In the genomic region with DNA sequence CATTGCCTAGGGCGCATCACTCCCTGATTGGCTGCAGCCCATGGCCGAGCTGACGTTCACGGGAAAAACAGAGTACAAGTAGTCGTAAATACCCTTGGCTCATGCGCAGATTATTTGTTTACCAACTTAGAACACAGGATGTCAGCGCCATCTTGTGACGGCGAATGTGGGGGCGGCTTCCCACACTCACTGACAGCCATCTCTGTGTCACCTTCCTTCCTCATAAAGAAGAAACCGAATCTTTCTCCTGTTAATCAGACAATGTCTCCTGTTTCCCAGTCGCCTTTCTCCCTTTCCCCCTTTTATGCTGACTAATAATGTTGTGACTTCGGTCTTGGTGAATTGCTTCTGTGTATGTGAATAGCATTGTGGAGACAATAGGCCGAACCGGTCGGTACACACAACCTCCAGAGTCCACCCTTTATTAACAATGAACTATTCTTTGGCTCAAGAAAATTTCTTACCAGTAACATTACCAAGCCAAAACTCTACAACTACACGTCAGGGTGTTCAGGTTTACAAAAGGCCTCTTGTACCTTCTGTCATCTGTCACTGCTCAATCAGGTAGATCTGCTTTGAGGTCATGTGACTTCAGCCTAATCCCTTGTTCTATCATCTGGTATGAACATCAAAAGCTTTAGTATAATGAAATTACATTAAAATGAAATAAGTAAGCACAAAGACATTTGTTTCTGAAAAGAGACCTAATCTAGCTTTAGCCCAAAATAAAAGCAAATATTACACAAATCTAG, we compare ENCODE assay signal across 8 mouse cellular contexts. TPM values are rescaled to one million over a fixed set of nuclear protein-coding genes. Genes with fewer than 3 reads are reported as not detected.
DNase-seq lines count a peak whose midpoint lies in the region; ATAC-seq lines count a peak whose summit lies in the region.

No protein-coding gene starts in this region.

- no peaks in the 10 kb centered on the region for H3K27me3 ChIP-seq in forebrain, embryonic 12.5 days
- H3K27me3 ChIP-seq in hindbrain, embryonic 14.5 days (ENCODE audit: control insufficient read depth, insufficient read depth, low read length), result no peaks in the 10 kb centered on the region
- no peaks in the 10 kb centered on the region for H3K27me3 ChIP-seq in limb, embryonic 12.5 days
- no peaks in the 10 kb centered on the region for H3K27me3 ChIP-seq in midbrain, embryonic 16.5 days (ENCODE audit: control insufficient read depth, insufficient read depth, low read depth, low read length)

- no peaks in the 10 kb centered on the region for H3K4me1 ChIP-seq in forebrain, embryonic 12.5 days
- no peaks in the 10 kb centered on the region for H3K4me1 ChIP-seq in hindbrain, embryonic 14.5 days (replicated peaks; ENCODE audit: control insufficient read depth, insufficient read depth, low read length)
- peaks cover 8% of the 10 kb centered on the region; the same call in 1 of the 2 replicates for H3K4me1 ChIP-seq in limb, embryonic 12.5 days (replicated peaks)
- H3K4me1 ChIP-seq in midbrain, embryonic 16.5 days (ENCODE audit: control insufficient read depth, insufficient read depth, low read length), result no peaks in the 10 kb centered on the region

- no peak overlapping the region for H3K9ac ChIP-seq in forebrain, embryonic 12.5 days
- peak overlapping the region; percentile 40; the same call in 1 of the 2 replicates for H3K9ac ChIP-seq in hindbrain, embryonic 14.5 days
- H3K9ac ChIP-seq in limb, embryonic 12.5 days (replicated peaks), result no peak overlapping the region
- H3K9ac ChIP-seq in midbrain, embryonic 16.5 days (ENCODE audit: low read depth, low read length), result no peak overlapping the region

- no peaks in the 10 kb centered on the region for H3K9me3 ChIP-seq in forebrain, embryonic 12.5 days
- no peaks in the 10 kb centered on the region for H3K9me3 ChIP-seq in hindbrain, embryonic 14.5 days (ENCODE audit: control insufficient read depth, low read length)
- H3K9me3 ChIP-seq in limb, embryonic 12.5 days, result no peaks in the 10 kb centered on the region
- no peaks in the 10 kb centered on the region for H3K9me3 ChIP-seq in midbrain, embryonic 16.5 days (replicated peaks; ENCODE audit: control insufficient read depth, low read length, poor library complexity, severe bottlenecking)

- peak overlapping the region; percentile 33 for H3K4me2 ChIP-seq in forebrain, embryonic 12.5 days
- H3K4me2 ChIP-seq in hindbrain, embryonic 14.5 days (replicated peaks), result peak overlapping the region; percentile 36
- H3K4me2 ChIP-seq in limb, embryonic 12.5 days, result no peak overlapping the region
- H3K4me2 ChIP-seq in midbrain, embryonic 16.5 days (ENCODE audit: low read length), result peak overlapping the region; percentile 39

- peak; percentile 11 for DNase-seq in gastrocnemius, postnatal 25 days
- DNase-seq in gastrocnemius, postnatal 14 days, result no peak
- DNase-seq in adrenal gland, postnatal 36 days, result peak; percentile 8 to 24
- no peak for DNase-seq in hindbrain, embryonic 14.5 days (ENCODE audit: low spot score)
- no peak for DNase-seq in c-Kit-positive CD71-positive TER-119-positive erythroid progenitor cells, embryonic 14.5 days (ENCODE audit: low spot score)

- intact Hi-C loops in gastrocnemius, postnatal 14 days (cut with DNase I; ENCODE audit: low total_unique reads), result no loop called here

- ATAC-seq in forebrain, embryonic 12.5 days (ENCODE audit: low FRiP score), result peak; percentile 70
- ATAC-seq in hindbrain, embryonic 14.5 days (ENCODE audit: low FRiP score), result peak; percentile 70; the same call in 1 of the 2 replicates
- ATAC-seq in limb, embryonic 12.5 days (ENCODE audit: insufficient number of reproducible peaks, insufficient read depth, low FRiP score, low TSS enrichment, low read depth), result 0 out of 2 replicates have a peak, but pooled peaks have one; percentile 15
- ATAC-seq in midbrain, embryonic 16.5 days, result peak; percentile 86

- WGBS in forebrain, embryonic 12.5 days, result 43% methylated on average over 11 of the region's 17 CpGs
- WGBS in hindbrain, embryonic 14.5 days, result 59% methylated on average over 11 of the region's 17 CpGs
- WGBS in limb, embryonic 12.5 days, result 62% methylated on average over 13 of the region's 17 CpGs
- WGBS in midbrain, embryonic 16.5 days, result 60% methylated on average over 11 of the region's 17 CpGs

- no peaks in the 10 kb centered on the region for H3K36me3 ChIP-seq in forebrain, embryonic 12.5 days (replicated peaks)
- H3K36me3 ChIP-seq in hindbrain, embryonic 14.5 days (replicated peaks; ENCODE audit: control insufficient read depth, insufficient read depth), result no peaks in the 10 kb centered on the region
- H3K36me3 ChIP-seq in limb, embryonic 12.5 days, result no peaks in the 10 kb centered on the region
- H3K36me3 ChIP-seq in midbrain, embryonic 16.5 days (ENCODE audit: control insufficient read depth, insufficient read depth, low read length), result no peaks in the 10 kb centered on the region

- peak overlapping the region; percentile 43; the same call in 1 of the 2 replicates for H3K27ac ChIP-seq in forebrain, embryonic 12.5 days
- peak overlapping the region; percentile 72 for H3K27ac ChIP-seq in hindbrain, embryonic 14.5 days
- H3K27ac ChIP-seq in limb, embryonic 12.5 days, result no peak overlapping the region
- peak overlapping the region; percentile 75 for H3K27ac ChIP-seq in midbrain, embryonic 16.5 days (ENCODE audit: low read length)

- H3K4me3 ChIP-seq in forebrain, embryonic 12.5 days (replicated peaks), result 0 out of 2 replicates have a peak overlapping the region, but pooled peaks have one; percentile 1
- no peak overlapping the region for H3K4me3 ChIP-seq in hindbrain, embryonic 14.5 days (replicated peaks; ENCODE audit: low read length)
- H3K4me3 ChIP-seq in limb, embryonic 12.5 days (replicated peaks), result no peak overlapping the region
- H3K4me3 ChIP-seq in midbrain, embryonic 16.5 days (ENCODE audit: low read depth, low read length), result peak overlapping the region; percentile 11; the same call in 1 of the 2 replicates

RNA-seq across cellular contexts. Expression of gene Marveld2, which starts 22.6 kb away (rescaled TPM):
- total RNA-seq in gastrocnemius, postnatal 25 days (2021), result under 1 TPM; 0.28 to 0.38 TPM
- total RNA-seq in gastrocnemius, postnatal 14 days (2021), result under 1 TPM; 0.35 to 0.86 TPM
- under 1 TPM; 0.56 to 0.76 TPM for total RNA-seq in adrenal gland, postnatal 36 days (2021)
- polyA plus RNA-seq in forebrain, embryonic 12.5 days (2016; fragmentation: Nextera tagmentation; extraction: Ambion mirVana), result 2.0 and 2.5 TPM in 2 replicates
- polyA plus RNA-seq in hindbrain, embryonic 14.5 days (2014; fragmentation: Nextera tagmentation; extraction: Ambion mirVana), result 3.0 and 3.8 TPM in 2 replicates
- polyA plus RNA-seq in limb, embryonic 12.5 days (2016; fragmentation: Nextera tagmentation; extraction: Ambion mirVana), result 2.9 and 3.4 TPM in 2 replicates
- polyA plus RNA-seq in midbrain, embryonic 16.5 days (2015; fragmentation: Nextera tagmentation; extraction: Ambion mirVana), result 2.7 and 3.3 TPM in 2 replicates

RNA-seq across cellular contexts. Expression of gene Ocln, which starts 41.7 kb away (rescaled TPM):
- under 1 TPM in 1 of 2 experiments, not detected in 1; 0.32 TPM for total RNA-seq in gastrocnemius, postnatal 25 days (2021)
- total RNA-seq in gastrocnemius, postnatal 14 days (2021), result under 1 TPM; 0.18 to 0.51 TPM
- 10 to 100 TPM in 1 of 2 experiments, 1 to 10 TPM in 1; 6.7 to 14.4 TPM for total RNA-seq in adrenal gland, postnatal 36 days (2021)
- 2.9 and 3.4 TPM in 2 replicates for polyA plus RNA-seq in forebrain, embryonic 12.5 days (2016; fragmentation: Nextera tagmentation; extraction: Ambion mirVana)
- 11.0 and 13.1 TPM in 2 replicates for polyA plus RNA-seq in hindbrain, embryonic 14.5 days (2014; fragmentation: Nextera tagmentation; extraction: Ambion mirVana)
- 1.6 and 2.0 TPM in 2 replicates for polyA plus RNA-seq in limb, embryonic 12.5 days (2016; fragmentation: Nextera tagmentation; extraction: Ambion mirVana)
- 9.4 and 9.9 TPM in 2 replicates for polyA plus RNA-seq in midbrain, embryonic 16.5 days (2015; fragmentation: Nextera tagmentation; extraction: Ambion mirVana)

RNA-seq across cellular contexts. Expression of gene Ak6, which starts 56.6 kb away (rescaled TPM):
- total RNA-seq in gastrocnemius, postnatal 25 days (2021), result 10 to 100 TPM; 57.7 to 58.0 TPM
- 10 to 100 TPM; 53.7 to 59.6 TPM for total RNA-seq in gastrocnemius, postnatal 14 days (2021)
- 10 to 100 TPM; 68.9 to 84.4 TPM for total RNA-seq in adrenal gland, postnatal 36 days (2021)
- 313 and 315 TPM in 2 replicates for polyA plus RNA-seq in forebrain, embryonic 12.5 days (2016; fragmentation: Nextera tagmentation; extraction: Ambion mirVana)
- polyA plus RNA-seq in hindbrain, embryonic 14.5 days (2014; fragmentation: Nextera tagmentation; extraction: Ambion mirVana), result 314 and 328 TPM in 2 replicates
- polyA plus RNA-seq in limb, embryonic 12.5 days (2016; fragmentation: Nextera tagmentation; extraction: Ambion mirVana), result 281 and 291 TPM in 2 replicates
- polyA plus RNA-seq in midbrain, embryonic 16.5 days (2015; fragmentation: Nextera tagmentation; extraction: Ambion mirVana), result 307 and 315 TPM in 2 replicates

RNA-seq across cellular contexts. Expression of gene Rad17, which starts 56.6 kb away (rescaled TPM):
- 10 to 100 TPM in 1 of 2 experiments, 1 to 10 TPM in 1; 9.4 to 11.0 TPM for total RNA-seq in gastrocnemius, postnatal 25 days (2021)
- 1 to 10 TPM; 8.3 to 9.0 TPM for total RNA-seq in gastrocnemius, postnatal 14 days (2021)
- 10 to 100 TPM; 21.0 to 22.7 TPM for total RNA-seq in adrenal gland, postnatal 36 days (2021)
- polyA plus RNA-seq in forebrain, embryonic 12.5 days (2016; fragmentation: Nextera tagmentation; extraction: Ambion mirVana), result 24.6 and 24.7 TPM in 2 replicates
- polyA plus RNA-seq in hindbrain, embryonic 14.5 days (2014; fragmentation: Nextera tagmentation; extraction: Ambion mirVana), result 16.0 and 19.4 TPM in 2 replicates
- polyA plus RNA-seq in limb, embryonic 12.5 days (2016; fragmentation: Nextera tagmentation; extraction: Ambion mirVana), result 28.6 and 28.8 TPM in 2 replicates
- 18.0 and 18.4 TPM in 2 replicates for polyA plus RNA-seq in midbrain, embryonic 16.5 days (2015; fragmentation: Nextera tagmentation; extraction: Ambion mirVana)

RNA-seq across cellular contexts. Expression of gene Taf9, which starts 57.2 kb away (rescaled TPM):
- 1 to 10 TPM; 5.7 to 9.2 TPM for total RNA-seq in gastrocnemius, postnatal 25 days (2021)
- total RNA-seq in gastrocnemius, postnatal 14 days (2021), result 1 to 10 TPM; 4.5 to 7.7 TPM
- total RNA-seq in adrenal gland, postnatal 36 days (2021), result 10 to 100 TPM in 1 of 2 experiments, 1 to 10 TPM in 1; 8.3 to 15.4 TPM
- polyA plus RNA-seq in forebrain, embryonic 12.5 days (2016; fragmentation: Nextera tagmentation; extraction: Ambion mirVana), result 24.0 and 29.3 TPM in 2 replicates
- 27.4 and 41.7 TPM in 2 replicates for polyA plus RNA-seq in hindbrain, embryonic 14.5 days (2014; fragmentation: Nextera tagmentation; extraction: Ambion mirVana)
- polyA plus RNA-seq in limb, embryonic 12.5 days (2016; fragmentation: Nextera tagmentation; extraction: Ambion mirVana), result 17.3 and 27.3 TPM in 2 replicates
- 30.4 and 36.6 TPM in 2 replicates for polyA plus RNA-seq in midbrain, embryonic 16.5 days (2015; fragmentation: Nextera tagmentation; extraction: Ambion mirVana)

Comparison
In these comparisons a context has a peak if more than half of its experiments do, and no peak if none do; other contexts are left out.
1. DNase-seq: peak in gastrocnemius, postnatal 25 days (single experiment) and adrenal gland, postnatal 36 days (2 of 2); none in gastrocnemius, postnatal 14 days (single experiment), hindbrain, embryonic 14.5 days (single experiment) and c-Kit-positive CD71-positive TER-119-positive erythroid progenitor cells, embryonic 14.5 days (single experiment).
2. ATAC-seq: peak in every context shown above with its lines; median percentile 86 in midbrain, embryonic 16.5 days; 70 in forebrain, embryonic 12.5 days; 70 in hindbrain, embryonic 14.5 days; 15 in limb, embryonic 12.5 days.
3. H3K4me3 ChIP-seq: peak in forebrain, embryonic 12.5 days (single experiment) and midbrain, embryonic 16.5 days (single experiment); none in hindbrain, embryonic 14.5 days (single experiment) and limb, embryonic 12.5 days (single experiment).